Mouse (Mus musculus): Measurements from ENCODE around the gene Akip1. TPM values are rescaled to one million over a fixed set of nuclear protein-coding genes. Genes with fewer than 3 reads are reported as not detected.

Akip1 gene
- total and polyA plus RNA-seq, 3 experiments: 15.6 to 23.3 (median 16.3) TPM

DNA sequence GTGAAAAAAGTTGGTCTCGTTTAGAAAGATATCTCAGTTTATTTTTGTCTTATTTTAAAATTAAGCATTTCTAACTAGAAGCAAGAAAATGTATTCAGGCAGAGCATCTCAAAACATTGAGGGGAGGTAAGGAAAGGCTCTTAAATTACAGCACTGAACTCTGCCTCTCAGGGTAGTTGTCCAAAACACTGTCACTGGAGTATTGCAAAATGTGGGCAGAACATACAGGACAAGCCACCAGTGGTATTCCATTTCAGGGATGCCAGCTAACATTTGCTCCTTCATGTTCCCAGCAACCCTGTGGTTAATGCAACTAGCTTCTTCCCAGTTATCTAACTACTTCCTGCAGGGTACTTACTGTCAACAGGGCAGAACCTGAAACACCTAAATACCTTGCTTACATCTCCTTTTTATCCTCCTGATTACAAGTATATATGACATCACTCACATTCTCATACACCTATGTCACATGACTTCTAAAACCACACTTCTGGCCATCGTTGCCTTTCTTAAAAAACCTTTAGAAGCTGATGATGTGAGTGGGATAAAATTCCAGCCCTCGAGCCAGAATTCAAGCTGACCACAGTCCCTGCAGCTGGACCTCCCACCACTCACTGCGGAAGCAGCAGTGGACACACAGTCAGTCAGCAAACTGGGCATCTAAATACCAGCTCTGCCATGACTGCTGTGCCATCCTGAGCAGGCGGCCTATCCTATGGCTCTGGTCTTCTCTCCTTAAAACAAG, 33.9 kb upstream of the Akip1 start:
- no peaks in the 10 kb centered on the region for H3K36me3 ChIP-seq (replicated peaks)
- TF ChIP-seq GATA2 (IDR thresholded peaks at IDR 0.05; ENCODE audit: borderline replicate concordance, low read depth, low read length): no peak
- no peak for TF ChIP-seq POLR2AphosphoS5 (IDR thresholded peaks at IDR 0.05; ENCODE audit: insufficient replicate concordance, low read depth, low read length)
- no peak for TF ChIP-seq TAL1 (conservative IDR thresholded peaks at IDR 0.05; ENCODE audit: low read depth, low read length)
- TF ChIP-seq CTCF (IDR thresholded peaks at IDR 0.05; ENCODE audit: low read depth, low read length): no peak
- TF ChIP-seq GATA1 (IDR thresholded peaks at IDR 0.05; ENCODE audit: borderline replicate concordance, low read length): no peak
- H3K4me3 ChIP-seq (ENCODE audit: low read depth, low read length): no peak overlapping the region
- DNase-seq (ENCODE audit: low spot score): no peak
- no peaks in the 10 kb centered on the region for H3K4me1 ChIP-seq (ENCODE audit: insufficient read depth, low read depth, low read length)
- H3K9me3 ChIP-seq (replicated peaks): no peaks in the 10 kb centered on the region
- H3K27me3 ChIP-seq (ENCODE audit: insufficient read depth, low read length): peaks cover 29% of the 10 kb centered on the region
- ATAC-seq (ENCODE audit: extremely low read depth, insufficient number of reproducible peaks, low FRiP score, poor library complexity, severe bottlenecking): no peak

DNA sequence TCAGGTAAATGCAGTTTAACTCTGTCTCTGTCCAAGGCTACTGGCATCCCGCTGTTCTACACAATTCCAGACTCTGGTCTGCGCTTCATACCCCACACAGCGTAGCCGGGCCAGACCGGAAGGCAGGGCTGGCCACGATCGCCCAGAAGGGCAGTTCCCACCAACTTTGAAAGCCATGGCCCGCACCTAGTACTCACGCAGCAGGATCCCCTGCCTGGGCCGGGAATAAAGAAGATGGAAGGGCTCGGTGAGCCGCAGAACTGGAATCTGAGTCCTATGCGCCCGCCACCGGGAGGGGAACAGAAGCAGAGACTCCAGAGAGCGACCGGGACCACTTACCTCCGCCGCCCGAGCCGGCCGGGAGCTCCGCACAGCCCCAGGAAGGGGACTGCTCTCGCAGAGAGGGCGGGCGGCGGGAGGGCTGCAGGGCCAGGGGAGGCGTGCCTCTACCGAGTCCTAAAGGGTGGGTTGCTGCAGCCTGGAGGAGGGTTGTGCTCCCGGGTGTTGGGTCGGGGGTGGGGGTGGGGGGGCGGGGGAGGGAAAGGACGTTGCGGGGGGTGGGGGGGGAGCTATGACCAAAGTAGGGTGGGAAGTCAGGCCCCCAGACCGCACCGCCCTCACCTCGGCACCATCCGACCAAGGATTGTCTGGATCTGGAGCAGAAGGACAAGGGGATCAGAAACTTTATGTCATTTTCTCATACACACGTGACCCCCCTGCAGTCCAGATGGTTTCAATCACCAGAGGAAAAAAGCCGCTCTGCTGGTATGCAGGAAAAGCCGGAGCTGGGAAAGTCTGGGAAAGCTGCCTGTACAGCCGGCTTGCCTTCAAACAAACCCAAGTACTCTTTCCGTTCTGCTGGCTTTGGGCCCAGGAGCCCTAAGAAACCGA, 31.7 kb upstream of the Akip1 start:
- no peaks in the 10 kb centered on the region for H3K9me3 ChIP-seq (replicated peaks)
- H3K4me1 ChIP-seq (ENCODE audit: insufficient read depth, low read depth, low read length): no peaks in the 10 kb centered on the region
- TF ChIP-seq POLR2AphosphoS5 (IDR thresholded peaks at IDR 0.05; ENCODE audit: insufficient replicate concordance, low read depth, low read length) (no peak), GATA2 (IDR thresholded peaks at IDR 0.05; ENCODE audit: borderline replicate concordance, low read depth, low read length) (no peak), CTCF (IDR thresholded peaks at IDR 0.05; ENCODE audit: low read depth, low read length) (no peak), TAL1 (conservative IDR thresholded peaks at IDR 0.05; ENCODE audit: low read depth, low read length) (no peak), GATA1 (IDR thresholded peaks at IDR 0.05; ENCODE audit: borderline replicate concordance, low read length) (no peak)
- ATAC-seq (ENCODE audit: extremely low read depth, insufficient number of reproducible peaks, low FRiP score, poor library complexity, severe bottlenecking) (no peak), DNase-seq (ENCODE audit: low spot score) (no peak)
- H3K4me3 ChIP-seq (ENCODE audit: low read depth, low read length): no peak overlapping the region
- peaks cover 33% of the 10 kb centered on the region for H3K27me3 ChIP-seq (ENCODE audit: insufficient read depth, low read length)
- no peaks in the 10 kb centered on the region for H3K36me3 ChIP-seq (replicated peaks)

- H3K27me3 ChIP-seq (ENCODE audit: insufficient read depth, low read length): peaks cover 28% of the 10 kb centered on the region
- no peak for DNase-seq (ENCODE audit: low spot score)
- no peak for TF ChIP-seq POLR2AphosphoS5 (IDR thresholded peaks at IDR 0.05; ENCODE audit: insufficient replicate concordance, low read depth, low read length)
- no peak for TF ChIP-seq TAL1 (conservative IDR thresholded peaks at IDR 0.05; ENCODE audit: low read depth, low read length)
- no peak for TF ChIP-seq CTCF (IDR thresholded peaks at IDR 0.05; ENCODE audit: low read depth, low read length)
- TF ChIP-seq GATA2 (IDR thresholded peaks at IDR 0.05; ENCODE audit: borderline replicate concordance, low read depth, low read length): no peak
- TF ChIP-seq GATA1 (IDR thresholded peaks at IDR 0.05; ENCODE audit: borderline replicate concordance, low read length): no peak
- no peaks in the 10 kb centered on the region for H3K36me3 ChIP-seq (replicated peaks)
- H3K9me3 ChIP-seq (replicated peaks): no peaks in the 10 kb centered on the region
- ATAC-seq (ENCODE audit: extremely low read depth, insufficient number of reproducible peaks, low FRiP score, poor library complexity, severe bottlenecking): no peak
- H3K4me3 ChIP-seq (ENCODE audit: low read depth, low read length): no peak overlapping the region
- no peaks in the 10 kb centered on the region for H3K4me1 ChIP-seq (ENCODE audit: insufficient read depth, low read depth, low read length)
These were observed 28.4 kb upstream of the Akip1 start for GRCm38 (mm10) chr7:109674944-109675628.

GRCm38 (mm10) chr7:109680284-109680683, 23.2 kb upstream of the Akip1 start:
- Histone ChIP-seq H3K36me3 (replicated peaks) (no peaks in the 10 kb centered on the region), H3K4me1 (ENCODE audit: insufficient read depth, low read depth, low read length) (no peaks in the 10 kb centered on the region), H3K4me3 (ENCODE audit: low read depth, low read length) (no peak overlapping the region), H3K9me3 (replicated peaks) (no peaks in the 10 kb centered on the region), H3K27me3 (ENCODE audit: insufficient read depth, low read length) (peaks cover 8% of the 10 kb centered on the region; the same call in 1 of the 2 replicates)
- DNase-seq (ENCODE audit: low spot score) (no peak), ATAC-seq (ENCODE audit: extremely low read depth, insufficient number of reproducible peaks, low FRiP score, poor library complexity, severe bottlenecking) (no peak)
- TF ChIP-seq POLR2AphosphoS5 (IDR thresholded peaks at IDR 0.05; ENCODE audit: insufficient replicate concordance, low read depth, low read length): no peak
- no peak for TF ChIP-seq GATA1 (IDR thresholded peaks at IDR 0.05; ENCODE audit: borderline replicate concordance, low read length)
- TF ChIP-seq TAL1 (conservative IDR thresholded peaks at IDR 0.05; ENCODE audit: low read depth, low read length): no peak
- TF ChIP-seq CTCF (IDR thresholded peaks at IDR 0.05; ENCODE audit: low read depth, low read length): no peak
- no peak for TF ChIP-seq GATA2 (IDR thresholded peaks at IDR 0.05; ENCODE audit: borderline replicate concordance, low read depth, low read length)

DNA sequence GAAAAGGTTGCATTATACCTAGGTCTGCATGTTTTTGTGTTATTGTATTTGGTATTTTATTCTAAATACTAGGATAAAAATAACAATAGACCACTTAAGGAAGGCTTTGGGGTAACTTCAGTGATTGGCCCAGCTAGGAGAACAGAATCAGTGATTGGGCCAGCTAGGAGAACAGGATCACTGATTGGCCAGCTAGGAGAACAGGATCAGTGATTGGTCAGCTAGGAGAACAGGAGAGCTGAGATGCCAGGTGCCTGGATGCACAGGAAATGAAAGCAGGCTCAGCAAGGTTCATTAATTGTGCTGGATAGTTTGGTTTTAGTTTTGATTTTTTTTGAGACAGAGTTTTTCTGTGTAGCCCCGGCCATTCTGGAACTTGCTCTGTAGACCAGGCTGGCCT, 22.6 kb upstream of the Akip1 start:
- Histone ChIP-seq H3K9me3 (replicated peaks) (no peaks in the 10 kb centered on the region), H3K27me3 (ENCODE audit: insufficient read depth, low read length) (peaks cover 11% of the 10 kb centered on the region; the same call in 1 of the 2 replicates), H3K4me1 (ENCODE audit: insufficient read depth, low read depth, low read length) (no peaks in the 10 kb centered on the region), H3K4me3 (ENCODE audit: low read depth, low read length) (no peak overlapping the region), H3K36me3 (replicated peaks) (no peaks in the 10 kb centered on the region)
- no peak for ATAC-seq (ENCODE audit: extremely low read depth, insufficient number of reproducible peaks, low FRiP score, poor library complexity, severe bottlenecking)
- no peak for DNase-seq (ENCODE audit: low spot score)
- TF ChIP-seq POLR2AphosphoS5 (IDR thresholded peaks at IDR 0.05; ENCODE audit: insufficient replicate concordance, low read depth, low read length): no peak
- TF ChIP-seq TAL1 (conservative IDR thresholded peaks at IDR 0.05; ENCODE audit: low read depth, low read length): no peak
- no peak for TF ChIP-seq GATA2 (IDR thresholded peaks at IDR 0.05; ENCODE audit: borderline replicate concordance, low read depth, low read length)
- no peak for TF ChIP-seq GATA1 (IDR thresholded peaks at IDR 0.05; ENCODE audit: borderline replicate concordance, low read length)
- TF ChIP-seq CTCF (IDR thresholded peaks at IDR 0.05; ENCODE audit: low read depth, low read length): no peak

Measured in G1E (cell line).